Mouse (Mus musculus) forebrain, embryonic 12.5 days (tissue): ENCODE results near the gene Nell2. TPM values are rescaled to one million over a fixed set of nuclear protein-coding genes. Genes with fewer than 3 reads are reported as not detected.

Source experiments
- ATAC-seq: fragments of 200-750 bp; cut with Nextera tagmentation; 2 replicates; pipeline ENCODE4 v1.8.0; 2017; ENCODE audit warnings: moderate TSS enrichment; ENCODE audit not compliant: low FRiP score
- H3K27ac ChIP-seq: fragments of 300-500 bp; sonication (generic); 2 replicates; pipeline ENCODE4 v1.5.1; 2016; ENCODE audit warnings: mild to moderate bottlenecking
- H3K27me3 ChIP-seq: fragments of 300-500 bp; sonication (generic); 2 replicates; pipeline ENCODE4 v1.6.1; 2016; ENCODE audit warnings: mild to moderate bottlenecking
- H3K36me3 ChIP-seq: fragments of 300-500 bp; sonication (generic); replicated peaks from 2 replicates; pipeline ENCODE4 v1.6.1; 2016; ENCODE audit warnings: mild to moderate bottlenecking
- H3K4me1 ChIP-seq: fragments of 300-500 bp; sonication (generic); 2 replicates; pipeline ENCODE4 v1.6.1; 2016
- H3K4me2 ChIP-seq: fragments of 300-500 bp; sonication (generic); 2 replicates; pipeline ENCODE4 v1.6.1; 2016; ENCODE audit warnings: mild to moderate bottlenecking, moderate library complexity
- H3K4me3 ChIP-seq: fragments of 300-500 bp; sonication (generic); replicated peaks from 2 replicates; pipeline ENCODE4 v1.5.1; 2016; ENCODE audit warnings: mild to moderate bottlenecking
- H3K9ac ChIP-seq: fragments of 300-500 bp; sonication (generic); 2 replicates; pipeline ENCODE4 v1.6.1; 2016; ENCODE audit warnings: mild to moderate bottlenecking
- H3K9me3 ChIP-seq: fragments of 300-500 bp; sonication (generic); 2 replicates; pipeline ENCODE4 v1.6.1; 2016
- WGBS: fragments of 180-500 bp; shearing (Covaris S2); methylation state at CpG from one replicate; pipeline ENCODE4 v1.1.7; 2016; 5-methylcytosine and 5-hydroxymethylcytosine counted together
- polyA plus RNA-seq: library from polyadenylated mRNA; unstranded; fragments of >200 nt; fragmentation: Nextera tagmentation; extraction: Ambion mirVana; gene quantifications from 2 replicates; pipeline ENCODE4 v1.2.1, GENCODE M21; 2016

Gene Nell2
- polyA plus RNA-seq, 1 experiment from 2014 or later = 106 TPM

DNA sequence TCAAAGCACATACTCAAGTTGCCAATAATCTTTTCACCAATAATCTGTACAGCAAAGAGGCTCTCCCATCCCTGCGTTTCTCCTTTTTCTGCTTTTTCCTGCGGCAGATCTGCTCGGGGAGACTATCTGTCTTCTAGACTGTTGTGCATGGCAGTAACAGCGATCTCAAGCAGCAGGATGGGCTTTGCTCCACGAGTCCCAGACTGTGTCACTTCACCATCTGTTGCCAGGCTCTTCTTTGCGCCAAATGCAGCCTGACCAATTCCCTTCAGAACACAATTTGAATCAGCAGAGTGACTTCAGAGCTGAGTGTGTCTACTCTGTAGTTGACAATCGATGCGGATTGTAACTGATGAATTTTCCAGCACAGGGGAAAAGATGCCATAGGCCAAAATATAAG lies 484.3 kb downstream of the Nell2 start:
- no peaks in the 10 kb centered on the region for H3K27me3 ChIP-seq
- no peak overlapping the region for H3K27ac ChIP-seq
- no peak overlapping the region for H3K4me3 ChIP-seq
- H3K36me3 ChIP-seq = no peaks in the 10 kb centered on the region
- no peak overlapping the region for H3K9ac ChIP-seq
- no peaks in the 10 kb centered on the region for H3K9me3 ChIP-seq
- no peak overlapping the region for H3K4me2 ChIP-seq
- H3K4me1 ChIP-seq = no peaks in the 10 kb centered on the region
- ATAC-seq = no peak
- 81% methylated on average over 8 of the region's 8 CpGs for WGBS

DNA sequence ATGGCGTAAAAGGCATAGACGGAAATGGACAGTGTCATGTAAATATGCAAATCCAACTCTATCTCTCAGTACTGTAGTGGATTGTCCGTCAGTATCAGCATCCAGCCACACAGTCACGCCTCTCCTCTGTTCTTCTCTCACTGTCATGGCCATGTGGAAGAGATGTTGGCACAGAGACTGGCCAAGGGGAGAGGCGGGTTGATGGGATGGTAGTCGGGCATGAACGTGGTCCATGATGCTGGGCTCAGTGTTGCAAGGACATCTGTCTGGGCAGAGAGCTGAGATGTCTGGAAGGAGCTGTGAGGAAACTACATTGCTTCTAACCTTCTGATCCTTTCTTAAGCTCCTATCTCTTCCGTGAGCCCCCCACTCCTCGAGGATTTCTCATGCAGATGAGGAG lies 485.9 kb downstream of the Nell2 start:
- H3K27me3 ChIP-seq = no peaks in the 10 kb centered on the region
- no peak overlapping the region for H3K9ac ChIP-seq
- no peaks in the 10 kb centered on the region for H3K4me1 ChIP-seq
- ATAC-seq = no peak
- no peak overlapping the region for H3K27ac ChIP-seq
- H3K36me3 ChIP-seq = no peaks in the 10 kb centered on the region
- WGBS = 83% methylated on average over 9 of the region's 9 CpGs
- no peaks in the 10 kb centered on the region for H3K9me3 ChIP-seq
- no peak overlapping the region for H3K4me3 ChIP-seq
- H3K4me2 ChIP-seq = no peak overlapping the region

DNA sequence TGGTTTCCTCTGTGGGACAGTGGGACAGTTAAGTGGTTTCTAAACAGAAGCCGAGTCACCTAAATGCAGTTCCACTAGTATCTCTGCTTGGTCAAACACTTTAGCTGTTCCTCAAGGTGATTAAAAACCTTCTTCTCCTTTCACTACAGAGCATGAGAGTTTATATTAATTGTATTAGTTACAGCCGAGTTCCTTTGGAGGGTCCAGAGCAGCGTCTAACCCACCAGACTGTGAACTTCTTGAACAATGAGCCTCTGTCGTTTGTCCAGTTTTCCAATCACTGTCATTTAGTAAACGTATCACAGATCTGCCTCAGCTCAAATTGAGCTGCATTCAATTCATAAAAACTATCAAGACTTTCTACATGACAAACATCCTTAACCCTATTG lies 498.9 kb downstream of the Nell2 start:
- no peak overlapping the region for H3K9ac ChIP-seq
- no peaks in the 10 kb centered on the region for H3K36me3 ChIP-seq
- peaks cover 7% of the 10 kb centered on the region for H3K4me1 ChIP-seq
- no peaks in the 10 kb centered on the region for H3K27me3 ChIP-seq
- 0 out of 2 replicates have a peak overlapping the region, but pooled peaks have one; percentile 19 for H3K27ac ChIP-seq
- H3K4me3 ChIP-seq = no peak overlapping the region
- WGBS = 62% methylated on average over 5 of the region's 5 CpGs
- no peak overlapping the region for H3K4me2 ChIP-seq
- ATAC-seq = no peak; the same call in 1 of the 2 replicates
- no peaks in the 10 kb centered on the region for H3K9me3 ChIP-seq

DNA sequence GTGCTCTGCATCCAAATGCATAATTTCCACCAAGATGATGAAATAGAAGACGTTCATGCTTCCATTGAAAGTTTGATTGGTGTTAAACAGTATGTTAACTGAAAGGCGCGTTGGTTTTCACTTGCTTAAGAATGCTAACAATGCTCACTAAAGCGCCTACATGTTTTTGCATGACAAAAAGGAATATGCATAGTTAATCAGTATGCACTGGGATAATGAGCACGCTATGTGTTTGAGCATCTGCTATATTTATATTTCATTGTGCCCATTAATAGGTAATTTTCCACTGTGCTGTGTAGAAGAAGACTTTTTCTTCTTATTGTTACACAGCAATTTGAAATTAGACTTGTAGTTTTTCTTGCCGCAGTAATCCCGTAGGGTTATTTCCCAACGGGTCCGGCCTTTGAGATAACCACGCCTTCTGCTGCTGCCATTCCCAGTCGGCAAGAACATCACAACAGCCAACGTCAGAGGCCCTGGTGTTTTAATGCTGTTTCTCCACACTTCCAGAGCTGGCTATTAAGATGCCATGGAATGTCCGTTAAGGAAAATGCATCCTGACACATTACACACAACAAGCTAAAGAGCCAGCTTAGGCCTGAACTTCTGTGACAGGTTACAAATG lies 499.4 kb downstream of the Nell2 start:
- Histone ChIP-seq H3K36me3 (no peaks in the 10 kb centered on the region), H3K4me3 (no peak overlapping the region), H3K9ac (no peak overlapping the region), H3K27ac (0 out of 2 replicates have a peak overlapping the region, but pooled peaks have one; percentile 19), H3K4me2 (no peak overlapping the region), H3K4me1 (peaks cover 7% of the 10 kb centered on the region), H3K9me3 (no peaks in the 10 kb centered on the region), H3K27me3 (no peaks in the 10 kb centered on the region)
- ATAC-seq = peak; percentile 44; the same call in 1 of the 2 replicates
- 48% methylated on average over 13 of the region's 13 CpGs for WGBS

Other genes starting within 250 kb of the Nell2 start
- gene Dbx2, start 127.4 kb upstream of the Nell2 start, polyA plus RNA-seq = 0.60 and 0.95 TPM in 2 replicates